Mouse (Mus musculus): ENCODE data around the gene Egflam. TPM values are rescaled to one million over a fixed set of nuclear protein-coding genes. Genes with fewer than 3 reads are reported as not detected.

Gene Egflam
- polyA plus RNA-seq, 1 experiment, result 15.9 TPM

- Histone ChIP-seq H3K27ac (ENCODE audit: control insufficient read depth, insufficient read depth, low read depth, low read length) (no peak overlapping the region), H3K4me3 (ENCODE audit: control insufficient read depth, low read depth, low read length) (no peak overlapping the region), H3K36me3 (ENCODE audit: control insufficient read depth, insufficient read depth, low read length) (no peaks in the 10 kb centered on the region), H3K4me1 (ENCODE audit: control insufficient read depth, insufficient read depth, low read length) (no peaks in the 10 kb centered on the region), H3K27me3 (ENCODE audit: control insufficient read depth, insufficient read depth, low read length) (no peaks in the 10 kb centered on the region)
- TF ChIP-seq CTCF (IDR thresholded peaks at IDR 0.05; ENCODE audit: control insufficient read depth, insufficient read depth, insufficient replicate concordance, low read depth, low read length) (no peak), POLR2A (IDR thresholded peaks at IDR 0.05; ENCODE audit: control insufficient read depth, low read depth, low read length) (no peak)
Measured at GRCm38 (mm10) chr15:7261371-7261770, 136.8 kb downstream of the Egflam start.

- Histone ChIP-seq H3K4me1 (ENCODE audit: control insufficient read depth, insufficient read depth, low read length) (peaks cover 4% of the 10 kb centered on the region), H3K36me3 (ENCODE audit: control insufficient read depth, insufficient read depth, low read length) (no peaks in the 10 kb centered on the region), H3K4me3 (ENCODE audit: control insufficient read depth, low read depth, low read length) (no peak overlapping the region), H3K27me3 (ENCODE audit: control insufficient read depth, insufficient read depth, low read length) (no peaks in the 10 kb centered on the region), H3K27ac (ENCODE audit: control insufficient read depth, insufficient read depth, low read depth, low read length) (no peak overlapping the region)
- no peak for TF ChIP-seq CTCF (IDR thresholded peaks at IDR 0.05; ENCODE audit: control insufficient read depth, insufficient read depth, insufficient replicate concordance, low read depth, low read length)
- TF ChIP-seq POLR2A (IDR thresholded peaks at IDR 0.05; ENCODE audit: control insufficient read depth, low read depth, low read length), result no peak
Measured at GRCm38 (mm10) chr15:7256577-7256976, 141.6 kb downstream of the Egflam start.

GRCm38 (mm10) chr15:7253326-7253725, 144.9 kb downstream of the Egflam start:
- H3K27ac ChIP-seq (ENCODE audit: control insufficient read depth, insufficient read depth, low read depth, low read length), result no peak overlapping the region
- H3K27me3 ChIP-seq (ENCODE audit: control insufficient read depth, insufficient read depth, low read length), result no peaks in the 10 kb centered on the region
- H3K4me1 ChIP-seq (ENCODE audit: control insufficient read depth, insufficient read depth, low read length), result peaks cover 4% of the 10 kb centered on the region
- TF ChIP-seq CTCF (IDR thresholded peaks at IDR 0.05; ENCODE audit: control insufficient read depth, insufficient read depth, insufficient replicate concordance, low read depth, low read length), result no peak
- peak overlapping the region; percentile 46 for H3K4me3 ChIP-seq (ENCODE audit: control insufficient read depth, low read depth, low read length)
- H3K36me3 ChIP-seq (ENCODE audit: control insufficient read depth, insufficient read depth, low read length), result no peaks in the 10 kb centered on the region

GRCm38 (mm10) chr15:7252106-7252636, 146.0 kb downstream of the Egflam start:
- H3K36me3 ChIP-seq (ENCODE audit: control insufficient read depth, insufficient read depth, low read length), result no peaks in the 10 kb centered on the region; the same call in 1 of the 2 replicates
- no peak overlapping the region for H3K27ac ChIP-seq (ENCODE audit: control insufficient read depth, insufficient read depth, low read depth, low read length)
- H3K4me3 ChIP-seq (ENCODE audit: control insufficient read depth, low read depth, low read length), result no peak overlapping the region
- TF ChIP-seq CTCF (IDR thresholded peaks at IDR 0.05; ENCODE audit: control insufficient read depth, insufficient read depth, insufficient replicate concordance, low read depth, low read length), result no peak
- TF ChIP-seq POLR2A (IDR thresholded peaks at IDR 0.05; ENCODE audit: control insufficient read depth, low read depth, low read length), result no peak
- peaks cover 4% of the 10 kb centered on the region for H3K4me1 ChIP-seq (ENCODE audit: control insufficient read depth, insufficient read depth, low read length)
- no peaks in the 10 kb centered on the region for H3K27me3 ChIP-seq (ENCODE audit: control insufficient read depth, insufficient read depth, low read length)

- TF ChIP-seq POLR2A (IDR thresholded peaks at IDR 0.05; ENCODE audit: control insufficient read depth, low read depth, low read length) (no peak), CTCF (IDR thresholded peaks at IDR 0.05; ENCODE audit: control insufficient read depth, insufficient read depth, insufficient replicate concordance, low read depth, low read length) (no peak)
- Histone ChIP-seq H3K27me3 (ENCODE audit: control insufficient read depth, insufficient read depth, low read length) (no peaks in the 10 kb centered on the region), H3K4me3 (ENCODE audit: control insufficient read depth, low read depth, low read length) (no peak overlapping the region), H3K27ac (ENCODE audit: control insufficient read depth, insufficient read depth, low read depth, low read length) (no peak overlapping the region), H3K36me3 (ENCODE audit: control insufficient read depth, insufficient read depth, low read length) (no peaks in the 10 kb centered on the region; the same call in 1 of the 2 replicates), H3K4me1 (ENCODE audit: control insufficient read depth, insufficient read depth, low read length) (peaks cover 4% of the 10 kb centered on the region)
Measured at GRCm38 (mm10) chr15:7251042-7251441, 147.2 kb downstream of the Egflam start.

GRCm38 (mm10) chr15:7249216-7249615, 149.0 kb downstream of the Egflam start:
- Histone ChIP-seq H3K4me1 (ENCODE audit: control insufficient read depth, insufficient read depth, low read length) (peaks cover 2% of the 10 kb centered on the region; the same call in 1 of the 2 replicates), H3K27me3 (ENCODE audit: control insufficient read depth, insufficient read depth, low read length) (no peaks in the 10 kb centered on the region), H3K4me3 (ENCODE audit: control insufficient read depth, low read depth, low read length) (no peak overlapping the region), H3K27ac (ENCODE audit: control insufficient read depth, insufficient read depth, low read depth, low read length) (no peak overlapping the region), H3K36me3 (ENCODE audit: control insufficient read depth, insufficient read depth, low read length) (no peaks in the 10 kb centered on the region; the same call in 1 of the 2 replicates)
- TF ChIP-seq POLR2A (IDR thresholded peaks at IDR 0.05; ENCODE audit: control insufficient read depth, low read depth, low read length), result no peak
- no peak for TF ChIP-seq CTCF (IDR thresholded peaks at IDR 0.05; ENCODE audit: control insufficient read depth, insufficient read depth, insufficient replicate concordance, low read depth, low read length)

GRCm38 (mm10) chr15:7247321-7247720, 150.9 kb downstream of the Egflam start:
- TF ChIP-seq POLR2A (IDR thresholded peaks at IDR 0.05; ENCODE audit: control insufficient read depth, low read depth, low read length), result no peak
- no peak for TF ChIP-seq CTCF (IDR thresholded peaks at IDR 0.05; ENCODE audit: control insufficient read depth, insufficient read depth, insufficient replicate concordance, low read depth, low read length)
- no peaks in the 10 kb centered on the region for H3K4me1 ChIP-seq (ENCODE audit: control insufficient read depth, insufficient read depth, low read length)
- no peaks in the 10 kb centered on the region; the same call in 1 of the 2 replicates for H3K36me3 ChIP-seq (ENCODE audit: control insufficient read depth, insufficient read depth, low read length)
- H3K27ac ChIP-seq (ENCODE audit: control insufficient read depth, insufficient read depth, low read depth, low read length), result no peak overlapping the region
- no peak overlapping the region for H3K4me3 ChIP-seq (ENCODE audit: control insufficient read depth, low read depth, low read length)
- no peaks in the 10 kb centered on the region for H3K27me3 ChIP-seq (ENCODE audit: control insufficient read depth, insufficient read depth, low read length)

Data from testis, adult 2 months (tissue).